Mouse (Mus musculus) kidney, postnatal 10 days (tissue): ENCODE measurements around the gene Eya4.

ENCODE experiments used
- DNase-seq: peaks from one replicate; pipeline ENCODE4 v3.0.0; 2021; ENCODE audit warnings: mixed read lengths

Gene Eya4

DNA sequence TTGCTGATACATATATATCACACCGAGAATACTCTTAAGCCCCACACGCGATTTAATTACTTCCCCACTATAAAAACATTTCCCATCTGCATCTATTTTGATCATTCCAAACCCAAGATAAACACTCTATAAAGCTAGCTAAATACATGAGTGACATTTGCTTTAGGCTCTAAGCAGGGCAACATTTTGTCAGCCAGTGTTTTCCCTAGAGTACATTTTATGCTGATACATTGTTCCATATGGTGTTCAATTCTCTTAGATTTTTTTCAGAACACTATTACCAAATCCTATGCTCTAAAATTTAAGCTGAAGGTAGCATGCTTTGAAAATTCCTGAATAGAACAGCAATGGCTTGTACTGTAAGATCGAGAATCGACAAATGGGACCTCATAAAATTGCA, 127.2 kb downstream of the Eya4 start:
- DNase-seq: no peak

DNA sequence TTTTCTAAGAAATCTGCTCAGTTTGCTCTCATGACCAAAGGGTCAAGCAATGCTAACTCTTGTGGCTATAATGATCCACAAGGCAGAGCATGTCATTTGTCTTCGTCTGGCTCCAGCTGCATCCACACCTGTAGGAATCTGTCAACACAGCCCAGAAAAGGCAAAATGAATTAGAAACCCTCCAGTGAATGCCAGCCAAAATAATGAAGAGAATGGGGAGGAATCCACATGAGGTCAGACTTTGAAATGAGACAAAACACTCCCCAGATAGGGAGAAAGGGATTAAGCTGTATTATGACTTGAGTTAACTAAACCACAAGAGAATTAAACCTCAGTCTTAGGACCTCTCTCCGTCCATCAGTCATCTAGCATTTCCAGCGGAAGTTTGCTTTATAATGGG, 130.2 kb downstream of the Eya4 start:
- DNase-seq: no peak

- no peak for DNase-seq
Measured at GRCm38 (mm10) chr10:23216815-23217214, 133.8 kb downstream of the Eya4 start.

DNA sequence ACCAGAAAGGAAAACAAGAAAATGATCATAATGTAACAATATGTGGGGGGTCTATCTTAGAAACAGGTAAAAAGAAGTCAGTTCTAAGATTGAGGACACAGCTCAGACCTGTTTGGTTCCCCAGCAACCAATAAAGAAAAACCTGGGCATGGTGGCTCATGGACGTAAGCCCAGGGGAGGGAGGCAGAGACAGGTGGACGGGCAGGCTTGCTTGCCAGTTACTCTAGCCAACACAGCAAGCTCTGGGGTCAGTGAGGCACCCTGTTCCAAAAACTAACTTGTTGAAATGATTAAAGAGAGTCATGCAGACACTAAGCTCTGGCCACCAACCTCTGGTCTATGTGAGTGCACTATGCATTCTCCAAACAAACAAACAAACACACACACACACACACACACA, 139.2 kb downstream of the Eya4 start:
- DNase-seq: no peak

GRCm38 (mm10) chr10:23203885-23204284, 146.7 kb downstream of the Eya4 start:
- no peak for DNase-seq

DNA sequence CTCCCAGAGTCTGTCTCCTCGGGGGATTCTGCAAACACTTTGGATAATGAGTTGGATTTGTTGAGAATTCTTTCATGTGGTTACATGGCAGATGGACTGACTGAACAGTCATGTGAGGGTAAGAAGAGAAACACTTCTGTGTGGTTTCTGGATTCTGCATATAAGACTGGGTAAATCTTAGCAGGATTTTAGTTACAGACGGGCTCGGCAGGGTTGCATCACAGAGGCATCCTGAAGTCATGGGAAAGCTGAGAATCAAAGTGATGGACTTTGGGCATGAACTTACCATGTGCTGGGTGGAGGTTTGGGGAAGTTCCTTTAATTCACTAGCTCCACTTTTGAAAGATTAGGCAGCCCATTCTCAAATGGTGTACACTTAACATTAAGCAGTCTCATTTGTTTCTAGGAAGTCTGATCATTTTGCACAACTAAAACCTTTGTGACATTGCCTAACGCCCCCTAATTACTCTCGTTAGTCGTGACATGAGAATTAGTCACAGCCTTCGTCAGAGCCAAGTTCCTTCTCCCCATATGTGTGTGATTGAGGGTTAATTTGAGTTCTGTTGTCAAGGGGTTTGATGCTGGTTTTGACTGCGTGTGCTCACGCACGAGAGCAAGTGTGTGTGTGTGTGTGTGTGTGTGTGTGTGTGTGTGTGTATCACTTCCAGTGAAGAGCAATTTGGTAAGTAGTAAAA, 147.3 kb downstream of the Eya4 start:
- no peak for DNase-seq

DNA sequence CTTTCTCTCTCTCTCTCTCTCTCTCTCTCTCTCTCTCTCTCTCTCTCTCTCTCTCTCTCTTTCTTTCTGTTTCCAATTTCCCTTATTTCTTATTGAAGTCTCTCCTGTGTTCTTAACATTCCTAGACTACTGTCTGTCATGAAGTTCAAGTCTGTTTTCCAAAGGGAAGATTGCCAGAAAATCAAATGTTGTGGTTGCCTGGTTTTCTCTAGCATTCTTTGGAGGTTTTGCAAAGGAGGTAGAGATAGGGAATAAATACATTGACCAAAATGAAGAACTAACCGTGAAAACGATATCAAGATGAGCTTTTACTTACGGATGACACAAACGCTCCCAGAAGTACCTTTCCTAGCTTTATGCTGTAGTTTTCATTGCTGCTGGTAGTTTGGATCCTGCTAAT, 148.0 kb downstream of the Eya4 start:
- DNase-seq: no peak

GRCm38 (mm10) chr10:23198251-23198650, 152.3 kb downstream of the Eya4 start:
- DNase-seq: no peak

GRCm38 (mm10) chr10:23196336-23196735, 154.2 kb downstream of the Eya4 start:
- DNase-seq: no peak

- no peak for DNase-seq
Measured at GRCm38 (mm10) chr10:23195337-23195736, 155.2 kb downstream of the Eya4 start.

DNA sequence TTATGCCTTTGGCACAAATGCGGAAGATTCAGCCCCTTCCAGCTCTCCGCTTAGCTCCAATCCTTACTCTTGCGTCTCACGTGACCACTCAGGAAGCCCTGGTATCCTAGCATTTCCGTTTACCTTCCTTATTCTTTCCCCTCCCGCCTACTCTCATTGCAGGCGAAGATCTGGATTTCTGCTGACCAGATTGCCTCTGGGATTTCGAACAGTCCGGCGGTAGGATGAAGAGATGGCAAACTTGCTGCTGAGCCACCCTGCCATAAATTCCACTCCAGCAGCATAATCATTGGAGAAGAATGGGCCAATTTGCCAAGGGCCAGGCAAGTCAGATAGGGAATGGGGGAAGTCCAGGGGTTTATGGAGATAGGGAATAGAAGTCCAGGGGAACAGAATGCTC, 160.8 kb downstream of the Eya4 start:
- DNase-seq: no peak

GRCm38 (mm10) chr10:23185391-23185790, 165.2 kb downstream of the Eya4 start:
- DNase-seq: no peak

DNA sequence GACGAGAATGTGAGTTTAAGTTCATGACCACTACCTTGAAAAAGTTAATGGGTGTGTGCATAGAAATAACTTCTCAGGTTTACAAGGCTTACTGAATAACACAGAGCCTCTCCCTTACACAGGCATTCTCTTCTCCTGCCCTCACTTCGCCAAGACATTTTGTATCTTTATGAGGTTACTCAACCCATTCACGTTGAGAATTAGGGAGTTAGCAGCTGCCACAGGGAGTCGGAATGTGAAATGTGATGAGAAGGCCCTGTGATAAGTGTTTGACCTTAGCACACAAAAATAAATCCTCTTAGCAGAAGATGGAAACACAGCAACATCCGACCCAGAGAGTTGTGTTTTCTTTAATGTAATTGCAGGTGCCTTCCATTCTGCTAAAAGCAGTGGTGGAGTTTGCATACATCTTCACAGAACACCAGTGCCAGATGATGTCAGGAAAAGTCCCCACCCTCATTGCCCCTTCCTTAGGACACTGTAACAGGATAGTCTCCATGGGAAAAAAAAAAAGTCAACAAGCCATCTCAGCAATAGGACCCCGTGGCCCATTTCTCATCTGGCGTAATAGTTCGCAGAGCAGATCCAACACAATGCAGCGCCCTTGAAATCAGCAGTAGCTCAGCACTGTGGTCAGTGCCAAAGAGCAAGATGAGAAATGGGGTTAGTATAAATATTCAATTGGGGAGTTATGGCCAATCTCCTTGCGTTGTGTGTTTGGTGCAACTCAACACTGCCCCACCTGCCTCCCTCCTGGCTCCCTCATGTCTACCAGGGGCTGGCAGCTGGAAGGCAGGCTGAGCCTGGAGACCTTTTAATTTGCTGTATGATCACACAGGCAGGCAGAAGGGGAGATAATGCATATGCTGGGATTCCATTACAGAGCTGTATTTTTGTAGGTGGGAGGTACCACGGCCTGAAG, 168.8 kb downstream of the Eya4 start:
- no peak for DNase-seq

DNA sequence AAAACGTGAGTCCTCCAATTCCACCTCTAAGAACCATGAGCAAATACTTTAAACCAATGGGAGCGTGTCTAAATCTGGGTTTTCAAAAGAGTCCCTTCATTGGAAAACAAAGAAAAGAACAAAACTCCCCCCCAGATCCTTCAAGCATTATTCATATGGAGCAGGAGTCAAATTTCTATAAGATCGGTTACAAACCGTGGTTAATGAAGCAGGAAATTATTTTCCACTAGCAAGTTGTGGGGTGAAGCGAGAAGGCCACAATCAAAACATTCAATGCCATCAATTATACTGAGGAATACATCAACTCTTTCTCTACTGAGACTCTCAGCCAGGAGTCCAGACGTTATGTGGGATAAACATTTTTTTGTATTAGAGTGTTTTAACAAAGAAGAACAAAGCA, 171.3 kb downstream of the Eya4 start:
- DNase-seq: no peak

DNA sequence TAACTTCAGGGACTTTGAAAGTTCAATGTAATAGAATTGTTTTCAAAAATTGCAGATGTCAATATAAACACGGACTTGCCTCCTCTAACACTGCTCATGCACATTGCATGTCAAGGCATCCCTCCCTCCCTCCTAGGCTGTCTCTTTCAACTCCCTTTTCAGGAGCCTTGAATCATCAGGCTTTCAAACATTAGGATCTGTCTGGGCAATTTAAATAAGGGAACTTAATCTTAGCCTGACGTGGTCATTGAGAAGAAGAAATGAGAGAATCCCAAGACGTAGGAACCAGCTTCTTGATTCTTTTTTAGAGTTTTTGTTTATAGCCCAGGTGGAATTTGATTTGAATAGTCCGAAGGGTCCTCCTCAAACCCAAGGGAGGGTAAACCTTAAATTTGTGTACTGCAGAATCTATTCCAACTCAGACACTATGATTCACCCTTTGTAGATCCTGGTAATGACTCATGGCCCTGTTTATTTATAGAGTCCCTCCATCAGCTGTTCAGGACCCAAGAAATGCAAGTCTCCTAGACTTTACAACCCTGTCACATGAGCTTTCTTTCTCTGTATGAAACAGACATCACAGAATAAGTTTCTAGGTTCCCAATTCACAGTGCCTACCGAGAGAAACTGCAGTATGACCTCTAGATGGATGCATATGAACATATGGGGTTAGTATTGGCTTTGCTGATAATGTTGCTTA, 173.1 kb downstream of the Eya4 start:
- DNase-seq: no peak

GRCm38 (mm10) chr10:23176666-23177346, 173.8 kb downstream of the Eya4 start:
- no peak for DNase-seq

DNA sequence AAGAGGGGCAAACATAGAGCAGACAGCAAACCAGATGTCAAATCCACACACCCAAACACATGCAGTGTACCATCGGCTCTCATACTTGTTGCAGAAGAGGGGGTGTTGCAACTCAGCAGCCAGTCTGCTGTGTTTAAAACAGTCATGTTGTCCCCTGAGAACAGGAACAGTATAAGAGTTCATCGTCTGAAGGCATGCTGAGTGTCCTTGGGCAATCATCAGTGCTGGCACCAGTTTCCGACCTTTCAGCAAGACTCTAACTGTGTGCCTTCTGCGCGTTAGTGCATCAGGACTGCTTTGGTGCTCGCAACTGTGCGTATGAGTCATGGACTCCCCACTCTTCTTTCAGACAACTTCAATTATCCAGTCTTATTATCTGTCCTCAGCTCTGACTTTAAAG, 179.0 kb downstream of the Eya4 start:
- no peak for DNase-seq

DNA sequence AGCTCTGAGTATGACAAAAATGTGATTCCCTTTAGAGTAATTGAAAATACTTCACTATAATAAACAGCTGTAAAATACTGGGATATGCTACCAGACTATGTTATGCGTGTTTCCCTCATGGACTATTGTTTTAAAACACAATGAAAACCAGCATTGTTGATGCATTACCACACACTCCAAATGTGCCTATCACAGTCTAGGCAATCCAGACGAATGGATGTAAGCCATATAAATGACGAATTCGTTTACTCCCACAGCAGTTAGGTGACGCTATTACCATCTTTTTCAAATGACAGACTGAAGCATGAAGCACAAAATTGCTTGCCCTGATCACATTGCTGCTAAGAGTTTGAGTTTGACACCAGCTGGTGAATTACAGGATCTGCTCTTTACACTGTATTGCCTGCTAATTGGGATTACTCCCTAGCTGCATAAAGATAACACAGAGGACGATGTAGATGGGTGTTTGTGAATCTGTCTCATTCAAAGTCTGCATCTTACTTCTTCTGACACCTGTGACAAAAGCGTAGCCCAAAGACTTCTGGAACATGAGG, 185.4 kb downstream of the Eya4 start:
- no peak for DNase-seq

GRCm38 (mm10) chr10:23159844-23160243, 190.7 kb downstream of the Eya4 start:
- no peak for DNase-seq

GRCm38 (mm10) chr10:23159138-23159537, 191.4 kb downstream of the Eya4 start:
- no peak for DNase-seq

GRCm38 (mm10) chr10:23156866-23157625, 193.5 kb downstream of the Eya4 start:
- DNase-seq: no peak

- DNase-seq: peak; percentile 18
Measured at GRCm38 (mm10) chr10:23150401-23150800, 200.2 kb downstream of the Eya4 start.
